Mouse (Mus musculus): ENCODE measurements around the gene Vmn1r61.

Vmn1r61 gene

DNA sequence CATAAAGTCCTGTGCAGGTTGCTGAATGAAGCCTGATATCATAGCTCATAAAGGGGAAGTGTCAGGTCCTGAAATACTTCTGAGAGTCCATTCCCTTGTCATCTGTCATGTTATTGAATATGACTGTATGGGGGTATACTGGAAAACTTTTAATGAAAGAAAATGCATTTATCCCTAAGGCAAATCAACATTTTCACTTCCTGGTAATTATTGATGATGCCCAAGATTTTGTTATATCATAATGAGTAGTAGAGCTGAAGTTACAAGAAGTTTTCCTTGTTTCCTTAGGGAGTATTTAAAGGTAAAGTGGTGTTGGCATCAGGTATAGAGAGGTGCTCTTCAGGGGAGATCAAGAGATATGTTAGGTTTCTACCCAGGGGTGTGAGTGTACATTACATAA is at the start of gene Vmn1r61:
Vmn1r61 (minus strand) TSS at position 101 of the 400 bp plus-strand sequence.
- DNase-seq (ENCODE audit: low spot score in 2 of 2) = no peak

Data from right cerebral cortex, postnatal 36 days (tissue).